ENCODE assay signal across 8 mouse cellular contexts in the genomic region with DNA sequence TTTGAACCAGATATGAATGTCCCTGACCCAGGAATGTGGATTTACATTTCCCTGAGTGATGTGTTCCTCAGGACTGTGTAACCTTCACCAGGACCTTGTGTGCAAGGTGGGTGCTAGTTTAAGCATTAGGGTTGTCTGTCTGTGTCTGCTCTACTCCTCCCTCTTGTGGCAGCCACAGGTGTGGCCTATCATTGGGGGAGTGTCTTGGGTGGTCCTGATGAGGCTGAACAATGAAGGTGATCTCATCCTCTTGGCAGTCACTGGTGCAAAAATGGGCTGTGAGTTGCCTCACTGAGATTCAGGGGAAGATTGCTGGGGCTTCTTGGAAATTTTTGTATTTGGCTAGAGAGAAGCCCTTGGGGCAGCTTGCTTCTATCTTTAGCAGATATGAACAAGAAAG.
DNase-seq lines count a peak whose midpoint lies in the region; ATAC-seq and TF ChIP-seq lines count a peak whose summit lies in the region.

No protein-coding gene starts in this region.

- H3K27me3 ChIP-seq in heart, embryonic 12.5 days (replicated peaks), result no peaks in the 10 kb centered on the region
- no peaks in the 10 kb centered on the region for H3K27me3 ChIP-seq in Patski

- ATAC-seq in heart, embryonic 12.5 days (ENCODE audit: insufficient number of reproducible peaks, low FRiP score), result no peak
- peak; percentile 71 for ATAC-seq in Patski
- ATAC-seq in megakaryocyte progenitor cell, adult 5-6 weeks (replicated peaks; ENCODE audit: poor library complexity), result 0 out of 2 replicates have a peak, but pooled peaks have one; percentile 58
- no peak for ATAC-seq in activated CD4-positive, CD25-positive, alpha-beta regulatory T cell, adult 4 months

- no peaks in the 10 kb centered on the region for H3K36me3 ChIP-seq in heart, embryonic 12.5 days

- H3K4me1 ChIP-seq in heart, embryonic 12.5 days (replicated peaks), result no peaks in the 10 kb centered on the region

- POLR2A ChIA-PET in Patski (lab: Charles Lee), result interaction anchor here (0.7 to 1.3 kb wide), 2 partner anchors 24 to 36 kb away, joined by 3 to 5 read pairs; no protein-coding TSS in a partner anchor

- H3K4me3 ChIP-seq in heart, embryonic 12.5 days, result no peak overlapping the region

- in situ Hi-C loops in Patski (cut with MboI; ENCODE audit: low pct_unique_long_range_greater_than_20kb), result no loop called here

- no peaks in the 10 kb centered on the region for H3K9me3 ChIP-seq in heart, embryonic 12.5 days (replicated peaks)

- peak; percentile 16 for DNase-seq in heart, postnatal 4 days
- DNase-seq in A20 (ENCODE audit: low read depth, low spot score) (peak; percentile 15), Patski (ENCODE audit: low read depth, low spot score) (no peak)
- DNase-seq in layer of hippocampus, adult 18-20 months (ENCODE audit: low spot score in 2 of 2), result no peak
- no peak for DNase-seq in cerebellum, adult 8-10 months

- CTCF ChIA-PET in Patski (lab: Charles Lee), result interaction anchor here (0.8 to 1.4 kb wide), 4 partner anchors 12 to 48 kb away, joined by 3 to 4 read pairs (median 3); no protein-coding TSS in a partner anchor

- H3K4me2 ChIP-seq in heart, embryonic 12.5 days, result no peak overlapping the region

- peak; percentile 77 for TF ChIP-seq CTCF in Patski (IDR thresholded peaks at IDR 0.05)

- H3K27ac ChIP-seq in heart, embryonic 12.5 days (ENCODE audit: poor library complexity, severe bottlenecking), result no peak overlapping the region

- H3K9ac ChIP-seq in heart, embryonic 12.5 days, result no peak overlapping the region

Comparison
In these comparisons a context has a peak if more than half of its experiments do, and no peak if none do; other contexts are left out.
1. DNase-seq: peak in heart, postnatal 4 days (single experiment) and A20 (single experiment); none in Patski (single experiment), layer of hippocampus, adult 18-20 months (0 of 2) and cerebellum, adult 8-10 months (single experiment).
2. ATAC-seq: peak in Patski (single experiment) and megakaryocyte progenitor cell, adult 5-6 weeks (single experiment); none in heart, embryonic 12.5 days (single experiment) and activated CD4-positive, CD25-positive, alpha-beta regulatory T cell, adult 4 months (single experiment).